Mouse (Mus musculus) G1E (cell line): ENCODE data around the gene Capn5. TPM values are rescaled to one million over a fixed set of nuclear protein-coding genes. Genes with fewer than 3 reads are reported as not detected.

Experiments
- ATAC-seq: 2 replicates; pipeline ENCODE4 v1.8.0; 2016; ENCODE audit warnings: mild to moderate bottlenecking; ENCODE audit not compliant: insufficient number of reproducible peaks, poor library complexity, low FRiP score, severe bottlenecking; ENCODE audit errors: extremely low read depth
- DNase-seq: peaks from one replicate; pipeline ENCODE4 v3.0.0; 2012; ENCODE audit warnings: low spot score
- H3K27me3 ChIP-seq: 2 replicates; pipeline ENCODE4 v1.6.1; 2012; ENCODE audit warnings: mild to moderate bottlenecking, low read length, inconsistent platforms; ENCODE audit not compliant: insufficient read depth
- H3K36me3 ChIP-seq: replicated peaks from 2 replicates; pipeline ENCODE3; 2012; ENCODE audit warnings: mild to moderate bottlenecking, inconsistent platforms
- H3K4me1 ChIP-seq: 2 replicates; pipeline ENCODE4 v1.6.1; 2012; ENCODE audit warnings: low read depth, low read length, inconsistent platforms, mixed read lengths; ENCODE audit not compliant: insufficient read depth
- H3K4me3 ChIP-seq: 2 replicates; pipeline ENCODE4 v1.5.1; 2012; ENCODE audit warnings: low read depth, mild to moderate bottlenecking, inconsistent platforms, low read length, moderate library complexity, mixed read lengths
- H3K9me3 ChIP-seq: replicated peaks from 2 replicates; pipeline ENCODE4 v1.6.1; 2012; ENCODE audit warnings: inconsistent platforms
- CTCF ChIP-seq: IDR thresholded peaks from 2 replicates; pipeline ENCODE4 v1.5.1; 2012; ENCODE audit warnings: low read depth, low read length, inconsistent platforms, mixed read lengths
- GATA1 ChIP-seq: IDR thresholded peaks from 2 replicates; pipeline ENCODE4 v1.6.1; 2012; ENCODE audit warnings: borderline replicate concordance, low read length, inconsistent platforms, mixed read lengths
- GATA2 ChIP-seq: IDR thresholded peaks from 2 replicates; pipeline ENCODE4 v1.6.1; 2012; ENCODE audit warnings: low read depth, low read length, inconsistent platforms, borderline replicate concordance
- POLR2AphosphoS5 ChIP-seq: IDR thresholded peaks from 2 replicates; pipeline ENCODE4 v1.6.1; 2012; ENCODE audit warnings: low read depth, low read length, inconsistent platforms; ENCODE audit not compliant: insufficient replicate concordance
- TAL1 ChIP-seq: conservative IDR thresholded peaks from 2 replicates; pipeline ENCODE4 v1.6.1; 2012; ENCODE audit warnings: low read depth, low read length, inconsistent platforms, mixed read lengths
- polyA plus RNA-seq: library from polyadenylated mRNA; stranded (reverse); fragments of >175 nt; gene quantifications from 2 replicates; pipeline ENCODE4 v1.2.3, GENCODE M21; 2012
- total RNA-seq, 2 experiments: library from RNA; stranded (forward) in 1 of 2; stranded (reverse) in 1 of 2; fragments of 200-1000 nt in 1 of 2; fragments of >200 nt in 1 of 2; fragmentation: Nextera tagmentation in 1 of 2; gene quantifications; 2 replicates each; pipeline ENCODE4 v1.2.3; 2014 to 2017

Gene Capn5
- total RNA-seq (2014; fragmentation: Nextera tagmentation) (6.5 TPM in 1 of 2 replicates, not detected in the other), total RNA-seq (2017) (0.23 and 1.0 TPM in 2 replicates), polyA plus RNA-seq (0.02 and 0.03 TPM in 2 replicates)

DNA sequence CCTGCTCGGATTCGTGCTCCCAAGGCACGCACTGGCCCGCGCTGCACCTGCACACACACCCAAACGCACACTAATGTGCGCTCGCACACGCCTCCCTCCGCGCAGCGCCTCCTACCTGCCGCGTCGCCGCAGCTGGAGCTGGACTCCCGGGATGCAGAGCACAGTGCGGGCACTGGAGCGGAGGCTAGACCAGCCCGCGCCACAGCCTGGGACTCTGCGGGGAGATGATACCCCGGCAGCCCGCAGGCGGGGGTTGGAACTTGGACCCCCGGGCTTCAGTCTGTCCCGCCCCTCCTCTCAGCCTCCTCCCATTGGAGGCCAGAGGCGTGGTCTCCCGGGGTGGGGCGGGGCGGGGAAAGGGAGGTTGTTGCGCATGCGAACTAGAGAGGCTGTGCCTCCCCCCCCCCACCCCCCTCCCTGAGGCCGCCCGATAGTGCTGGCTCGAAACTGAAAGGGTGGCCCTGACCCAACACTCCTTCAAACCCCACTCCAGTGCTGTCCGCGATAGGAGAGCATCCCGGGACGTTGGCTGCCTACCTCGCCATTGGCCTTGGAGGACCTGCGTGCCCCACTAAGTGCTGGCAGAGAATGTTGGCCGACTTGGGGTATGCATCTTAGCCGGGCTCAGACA, at the start of gene Capn5:
Capn5 (minus strand) TSS at position 346 of the 631 bp plus-strand sequence.
- H3K9me3 ChIP-seq, result no peaks in the 10 kb centered on the region
- peaks cover 52% of the 10 kb centered on the region for H3K27me3 ChIP-seq
- DNase-seq (peak; percentile 45), ATAC-seq (no peak)
- peaks cover 16% of the 10 kb centered on the region for H3K4me1 ChIP-seq
- H3K4me3 ChIP-seq, result peak within 1 kb of the TSS; percentile 74
- no peaks in the 10 kb centered on the region for H3K36me3 ChIP-seq
- TF ChIP-seq GATA1 (no peak), CTCF (no peak), GATA2 (no peak), POLR2AphosphoS5 (no peak), TAL1 (no peak)

GRCm38 (mm10) chr7:98223796-98224195, 45.7 kb upstream of the Capn5 start:
- TF ChIP-seq CTCF, result no peak
- no peak for TF ChIP-seq GATA2
- TF ChIP-seq TAL1, result no peak
- no peak for TF ChIP-seq POLR2AphosphoS5
- TF ChIP-seq GATA1, result no peak
- Histone ChIP-seq H3K36me3 (peaks cover 65% of the 10 kb centered on the region), H3K27me3 (no peaks in the 10 kb centered on the region), H3K9me3 (no peaks in the 10 kb centered on the region), H3K4me1 (no peaks in the 10 kb centered on the region), H3K4me3 (no peak overlapping the region)
- ATAC-seq (no peak), DNase-seq (no peak)

DNA sequence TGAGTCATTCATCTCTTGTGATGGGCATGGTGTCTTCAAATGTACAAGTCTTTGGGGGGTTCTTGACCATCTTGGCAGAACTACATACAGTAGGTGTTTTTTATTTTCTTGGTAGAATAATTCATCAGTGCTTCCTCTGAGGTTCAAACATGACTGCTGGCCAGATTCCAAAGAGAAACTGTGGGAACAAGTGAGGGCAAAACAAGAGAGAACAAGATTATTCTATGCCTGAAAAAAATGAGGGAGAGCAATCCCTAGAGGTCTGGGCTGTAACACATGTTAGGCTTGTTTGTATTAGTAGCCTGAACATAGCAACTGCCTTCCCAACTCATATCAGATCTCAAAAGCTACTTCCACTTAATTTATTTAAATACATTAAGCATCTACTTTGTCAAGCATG, 38.6 kb upstream of the Capn5 start:
- H3K4me3 ChIP-seq, result no peak overlapping the region
- no peaks in the 10 kb centered on the region for H3K4me1 ChIP-seq
- H3K9me3 ChIP-seq, result no peaks in the 10 kb centered on the region
- no peaks in the 10 kb centered on the region for H3K27me3 ChIP-seq
- no peak for ATAC-seq
- H3K36me3 ChIP-seq, result peaks cover 67% of the 10 kb centered on the region
- no peak for DNase-seq
- TF ChIP-seq GATA2, result no peak
- no peak for TF ChIP-seq TAL1
- TF ChIP-seq CTCF, result no peak
- TF ChIP-seq GATA1, result no peak

DNA sequence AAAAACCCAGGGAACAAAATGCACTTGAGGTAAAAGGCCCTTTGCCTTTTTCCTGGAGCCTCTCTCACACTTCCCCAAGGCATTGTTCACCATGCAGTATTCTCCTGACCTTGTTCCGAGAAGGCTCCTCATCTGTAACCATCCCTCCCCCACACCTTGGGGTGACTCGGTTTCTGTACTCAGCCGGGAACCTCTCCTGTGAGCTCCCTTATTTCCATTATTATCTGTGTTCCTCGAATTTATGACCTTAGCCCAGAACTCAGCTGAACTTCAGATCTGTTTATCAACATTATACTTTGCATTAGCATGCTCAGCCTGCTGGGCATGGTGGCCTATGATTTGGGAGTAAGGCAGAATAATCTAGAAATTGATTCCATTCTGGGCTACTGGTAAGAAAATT, 24.9 kb upstream of the Capn5 start:
- H3K4me1 ChIP-seq, result no peaks in the 10 kb centered on the region; the same call in 1 of the 2 replicates
- TF ChIP-seq GATA2, result no peak
- no peak for TF ChIP-seq TAL1
- no peak for TF ChIP-seq GATA1
- TF ChIP-seq POLR2AphosphoS5, result no peak
- no peak for TF ChIP-seq CTCF
- peaks cover 4% of the 10 kb centered on the region; the same call in 1 of the 2 replicates for H3K27me3 ChIP-seq
- H3K36me3 ChIP-seq, result no peaks in the 10 kb centered on the region
- DNase-seq (no peak), ATAC-seq (no peak)
- no peak overlapping the region for H3K4me3 ChIP-seq
- no peaks in the 10 kb centered on the region for H3K9me3 ChIP-seq

DNA sequence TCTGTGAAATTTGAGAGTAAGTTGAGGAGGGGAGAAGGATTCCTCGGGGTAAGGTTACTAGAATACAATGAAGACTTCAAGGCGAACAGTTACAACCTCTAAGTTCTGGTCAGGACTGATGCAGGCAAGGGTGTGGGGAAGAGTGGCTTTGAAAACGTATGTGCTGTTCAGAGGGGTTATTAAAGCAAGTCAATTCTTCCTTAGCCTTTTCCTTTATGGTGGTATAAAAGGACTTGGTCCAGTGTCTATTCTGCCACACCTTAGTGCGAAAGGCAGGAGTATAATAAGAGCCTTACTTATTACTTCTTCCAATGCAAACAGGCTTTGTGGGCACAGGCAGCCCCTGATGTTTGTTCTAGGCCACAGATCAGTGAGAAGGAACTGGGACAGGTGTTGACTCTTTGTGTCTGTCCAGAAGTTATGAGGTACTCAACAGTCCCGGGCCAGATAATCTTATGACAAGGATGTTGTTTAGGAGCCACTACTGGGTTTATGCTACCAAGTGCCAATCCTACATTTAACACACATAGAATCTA, 23.5 kb upstream of the Capn5 start:
- DNase-seq (no peak), ATAC-seq (no peak)
- Histone ChIP-seq H3K4me3 (no peak overlapping the region), H3K4me1 (no peaks in the 10 kb centered on the region; the same call in 1 of the 2 replicates), H3K9me3 (no peaks in the 10 kb centered on the region), H3K27me3 (peaks cover 6% of the 10 kb centered on the region; the same call in 1 of the 2 replicates), H3K36me3 (no peaks in the 10 kb centered on the region)
- TF ChIP-seq POLR2AphosphoS5 (no peak), TAL1 (no peak), GATA1 (no peak), GATA2 (no peak), CTCF (no peak)

GRCm38 (mm10) chr7:98200396-98200795, 22.3 kb upstream of the Capn5 start:
- no peaks in the 10 kb centered on the region; the same call in 1 of the 2 replicates for H3K4me1 ChIP-seq
- no peak for DNase-seq
- H3K9me3 ChIP-seq, result no peaks in the 10 kb centered on the region
- no peak for TF ChIP-seq GATA1
- no peak overlapping the region for H3K4me3 ChIP-seq
- no peaks in the 10 kb centered on the region for H3K36me3 ChIP-seq
- no peak for ATAC-seq
- H3K27me3 ChIP-seq, result peaks cover 7% of the 10 kb centered on the region; the same call in 1 of the 2 replicates

DNA sequence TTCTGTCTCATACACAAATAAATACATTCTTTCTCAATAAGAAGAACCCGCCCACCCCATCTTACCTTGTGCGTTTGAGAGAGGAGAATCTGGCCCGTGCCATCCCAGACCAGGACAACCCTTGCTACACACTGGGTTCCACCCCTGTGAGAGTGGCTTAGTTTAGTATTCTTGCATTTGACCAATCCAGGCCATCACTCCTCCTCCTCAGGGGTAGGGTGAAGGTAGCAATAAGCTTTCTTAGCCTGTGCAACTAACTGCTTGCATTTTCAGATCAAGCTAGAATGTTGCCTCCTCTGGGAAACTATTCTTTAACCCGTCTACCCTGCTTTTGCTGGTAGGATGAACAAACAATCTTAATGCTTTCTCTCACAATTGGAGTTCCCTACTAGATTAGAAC, 21.3 kb upstream of the Capn5 start, which contains the start of gene B3gnt6:
B3gnt6 (minus strand) TSS at position 101 of the 400 bp plus-strand sequence.
- no peak for TF ChIP-seq TAL1
- no peak for TF ChIP-seq CTCF
- no peak for TF ChIP-seq POLR2AphosphoS5
- TF ChIP-seq GATA2, result no peak
- no peak for TF ChIP-seq GATA1
- no peak within 1 kb of the TSS for H3K4me3 ChIP-seq
- no peaks in the 10 kb centered on the region for H3K36me3 ChIP-seq
- H3K4me1 ChIP-seq, result no peaks in the 10 kb centered on the region; the same call in 1 of the 2 replicates
- peaks cover 7% of the 10 kb centered on the region; the same call in 1 of the 2 replicates for H3K27me3 ChIP-seq
- DNase-seq, result no peak
- H3K9me3 ChIP-seq, result no peaks in the 10 kb centered on the region
- no peak for ATAC-seq
